Mouse (Mus musculus) limb, embryonic 11.5 days (tissue): ENCODE results near the gene Cblb. TPM values are rescaled to one million over a fixed set of nuclear protein-coding genes. Genes with fewer than 3 reads are reported as not detected.

Experiments
- ATAC-seq: fragments of 200-750 bp; cut with Nextera tagmentation; 2 replicates; pipeline ENCODE4 v1.8.0; 2017; ENCODE audit warnings: low read depth; ENCODE audit not compliant: insufficient number of reproducible peaks, low FRiP score, low TSS enrichment
- DNase-seq: peaks from one replicate; pipeline ENCODE4 v3.0.0-alpha.2; 2015; ENCODE audit warnings: low spot score
- H3K27ac ChIP-seq: fragments of 300-500 bp; sonication (generic); replicated peaks from 2 replicates; pipeline ENCODE4 v1.5.1; 2014; ENCODE audit warnings: low read depth, mild to moderate bottlenecking, low read length
- H3K27me3 ChIP-seq: fragments of 300-500 bp; sonication (generic); 2 replicates; pipeline ENCODE4 v1.6.1; 2014; ENCODE audit warnings: mild to moderate bottlenecking, low read length, mixed read lengths; ENCODE audit not compliant: control insufficient read depth, insufficient read depth
- H3K36me3 ChIP-seq: fragments of 300-500 bp; sonication (generic); 2 replicates; pipeline ENCODE4 v1.6.1; 2014; ENCODE audit warnings: mild to moderate bottlenecking, low read length, moderate library complexity, mixed read lengths; ENCODE audit not compliant: control insufficient read depth, insufficient read depth
- H3K4me1 ChIP-seq: fragments of 300-500 bp; sonication (generic); 2 replicates; pipeline ENCODE4 v1.6.1; 2014; ENCODE audit warnings: low read length, mixed read lengths; ENCODE audit not compliant: control insufficient read depth, insufficient read depth
- H3K4me2 ChIP-seq: fragments of 300-500 bp; sonication (generic); 2 replicates; pipeline ENCODE4 v1.6.1; 2014; ENCODE audit warnings: low read depth, mild to moderate bottlenecking, moderate library complexity; ENCODE audit not compliant: severe bottlenecking
- H3K4me3 ChIP-seq: fragments of 300-500 bp; sonication (generic); 2 replicates; pipeline ENCODE4 v1.5.1; 2014; ENCODE audit warnings: low read depth, low read length
- H3K9ac ChIP-seq: fragments of 300-500 bp; sonication (generic); 2 replicates; pipeline ENCODE4 v1.6.1; 2014; ENCODE audit warnings: mild to moderate bottlenecking, low read length
- H3K9me3 ChIP-seq: fragments of 300-500 bp; sonication (generic); 2 replicates; pipeline ENCODE4 v1.6.1; 2016; ENCODE audit warnings: low read length; ENCODE audit not compliant: control insufficient read depth
- WGBS: fragments of 180-500 bp; shearing (Covaris S2); extraction: QIAGEN DNeasy Blood & Tissue Kit; methylation state at CpG from one replicate; pipeline ENCODE4 v1.1.7; 2014; 5-methylcytosine and 5-hydroxymethylcytosine counted together
- polyA plus RNA-seq: library from polyadenylated mRNA; unstranded; fragments of >200 nt; fragmentation: Nextera tagmentation; extraction: Ambion mirVana; gene quantifications from 2 replicates; pipeline ENCODE4 v1.2.1, GENCODE M21; 2014

Cblb gene
- polyA plus RNA-seq, 1 experiment from 2014 or later = 33.1 TPM

- no peaks in the 10 kb centered on the region for H3K9me3 ChIP-seq
- H3K27me3 ChIP-seq = no peaks in the 10 kb centered on the region
- no peak overlapping the region for H3K9ac ChIP-seq
- ATAC-seq (no peak), DNase-seq (no peak)
- no peak overlapping the region for H3K27ac ChIP-seq
- H3K4me3 ChIP-seq = no peak overlapping the region
- 90% methylated on average over 10 of the region's 10 CpGs for WGBS
- no peak overlapping the region for H3K4me2 ChIP-seq
- H3K36me3 ChIP-seq = no peaks in the 10 kb centered on the region
- H3K4me1 ChIP-seq = no peaks in the 10 kb centered on the region
Observed at GRCm38 (mm10) chr16:52184350-52184749, 153.3 kb downstream of the Cblb start.

- Histone ChIP-seq H3K4me2 (no peak overlapping the region), H3K27me3 (no peaks in the 10 kb centered on the region), H3K9me3 (no peaks in the 10 kb centered on the region), H3K27ac (no peak overlapping the region), H3K4me3 (no peak overlapping the region), H3K9ac (no peak overlapping the region), H3K36me3 (no peaks in the 10 kb centered on the region), H3K4me1 (no peaks in the 10 kb centered on the region)
- DNase-seq = no peak
- WGBS = 93% methylated on average over 10 of the region's 10 CpGs
- ATAC-seq = no peak
Observed at GRCm38 (mm10) chr16:52186731-52187130, 155.7 kb downstream of the Cblb start.

- no peak for DNase-seq
- Histone ChIP-seq H3K4me2 (no peak overlapping the region), H3K4me1 (no peaks in the 10 kb centered on the region), H3K36me3 (no peaks in the 10 kb centered on the region; the same call in 1 of the 2 replicates), H3K9ac (no peak overlapping the region), H3K9me3 (no peaks in the 10 kb centered on the region), H3K27ac (no peak overlapping the region), H3K4me3 (no peak overlapping the region), H3K27me3 (no peaks in the 10 kb centered on the region)
- WGBS = 50% methylated on average over 1 of the region's 2 CpGs
- ATAC-seq = no peak
Observed at GRCm38 (mm10) chr16:52189103-52189502, 158.1 kb downstream of the Cblb start.

GRCm38 (mm10) chr16:52190714-52191113 is 159.7 kb downstream of the Cblb start:
- H3K36me3 ChIP-seq = peaks cover 4% of the 10 kb centered on the region
- no peaks in the 10 kb centered on the region for H3K27me3 ChIP-seq
- H3K9ac ChIP-seq = no peak overlapping the region
- no peak for DNase-seq
- no peak overlapping the region for H3K4me3 ChIP-seq
- H3K4me2 ChIP-seq = no peak overlapping the region
- no peaks in the 10 kb centered on the region for H3K9me3 ChIP-seq
- no peaks in the 10 kb centered on the region for H3K4me1 ChIP-seq
- no peak for ATAC-seq
- H3K27ac ChIP-seq = no peak overlapping the region
- 87% methylated on average over 5 of the region's 5 CpGs for WGBS

GRCm38 (mm10) chr16:52194040-52194439 is 163.0 kb downstream of the Cblb start:
- no peak overlapping the region for H3K4me2 ChIP-seq
- ATAC-seq = no peak
- 94% methylated on average over 5 of the region's 5 CpGs for WGBS
- no peaks in the 10 kb centered on the region for H3K4me1 ChIP-seq
- H3K4me3 ChIP-seq = no peak overlapping the region
- no peak overlapping the region for H3K27ac ChIP-seq
- H3K9ac ChIP-seq = no peak overlapping the region
- no peaks in the 10 kb centered on the region for H3K9me3 ChIP-seq
- no peaks in the 10 kb centered on the region for H3K27me3 ChIP-seq
- no peak for DNase-seq
- H3K36me3 ChIP-seq = peaks cover 4% of the 10 kb centered on the region

GRCm38 (mm10) chr16:52194866-52195265 is 163.8 kb downstream of the Cblb start:
- Histone ChIP-seq H3K4me3 (no peak overlapping the region), H3K9me3 (no peaks in the 10 kb centered on the region), H3K27ac (no peak overlapping the region), H3K36me3 (peaks cover 4% of the 10 kb centered on the region), H3K4me1 (no peaks in the 10 kb centered on the region), H3K4me2 (no peak overlapping the region), H3K27me3 (no peaks in the 10 kb centered on the region), H3K9ac (no peak overlapping the region)
- DNase-seq (no peak), ATAC-seq (no peak)
- 92% methylated on average over 3 of the region's 3 CpGs for WGBS

GRCm38 (mm10) chr16:52200107-52200506 is 169.1 kb downstream of the Cblb start:
- peaks cover 2% of the 10 kb centered on the region; the same call in 1 of the 2 replicates for H3K36me3 ChIP-seq

GRCm38 (mm10) chr16:52210844-52211606 is 180.0 kb downstream of the Cblb start:
- ATAC-seq = no peak
- no peak overlapping the region for H3K4me2 ChIP-seq
- 78% methylated on average over 8 of the region's 8 CpGs for WGBS
- H3K27me3 ChIP-seq = no peaks in the 10 kb centered on the region
- no peaks in the 10 kb centered on the region for H3K9me3 ChIP-seq
- no peaks in the 10 kb centered on the region for H3K36me3 ChIP-seq
- H3K9ac ChIP-seq = no peak overlapping the region
- no peak overlapping the region for H3K4me3 ChIP-seq
- DNase-seq = no peak
- H3K27ac ChIP-seq = no peak overlapping the region
- no peaks in the 10 kb centered on the region for H3K4me1 ChIP-seq

More at GRCm38 (mm10) chr16:52200107-52200506, 169.1 kb downstream of the Cblb start:
- ATAC-seq (no peak), DNase-seq (no peak)
- Histone ChIP-seq H3K27me3 (no peaks in the 10 kb centered on the region), H3K4me2 (no peak overlapping the region), H3K27ac (no peak overlapping the region), H3K9me3 (no peaks in the 10 kb centered on the region), H3K9ac (no peak overlapping the region), H3K4me1 (no peaks in the 10 kb centered on the region), H3K4me3 (no peak overlapping the region)
- WGBS = 94% methylated on average over 7 of the region's 7 CpGs

GRCm38 (mm10) chr16:52219069-52219468 is 188.0 kb downstream of the Cblb start:
- H3K27me3 ChIP-seq = no peaks in the 10 kb centered on the region
- H3K27ac ChIP-seq = no peak overlapping the region
- no peak overlapping the region for H3K9ac ChIP-seq
- no peak for ATAC-seq
- H3K36me3 ChIP-seq = no peaks in the 10 kb centered on the region
- H3K9me3 ChIP-seq = no peaks in the 10 kb centered on the region
- peak; percentile 65 for DNase-seq
- H3K4me2 ChIP-seq = no peak overlapping the region
- H3K4me1 ChIP-seq = no peaks in the 10 kb centered on the region
- WGBS = 23% methylated on average over 2 of the region's 2 CpGs
- no peak overlapping the region for H3K4me3 ChIP-seq
